21 mouse cellular contexts compared by ENCODE assay signal in genomic region chr2:85053192-85053816, GRCm38 (mm10). TPM values are rescaled to one million over a fixed set of nuclear protein-coding genes. Genes with fewer than 3 reads are reported as not detected.
DNase-seq lines count a peak whose midpoint lies in the region; ATAC-seq and TF ChIP-seq lines count a peak whose summit lies in the region.
"Had no signal": no experiment of that assay in that cellular context is flagged by ENCODE, and none has a peak within 500 bp of the region (broad histone marks: within the 10 kb centered on the region; RNA-seq: fewer than 3 reads in every experiment).

No protein-coding gene starts in this region.

- ATAC-seq in hindbrain, postnatal 0 days: no peak
- no peak for ATAC-seq in hindbrain, embryonic 14.5 days (ENCODE audit: low FRiP score)
- no peak for ATAC-seq in midbrain, embryonic 12.5 days (ENCODE audit: low FRiP score, low read depth)
- no peak for ATAC-seq in midbrain, embryonic 11.5 days (ENCODE audit: low FRiP score)
- no peak for ATAC-seq in forebrain, embryonic 15.5 days (replicated peaks)

- DNase-seq in heart, adult 2 months: no peak
- DNase-seq in heart, adult 18-20 months: no peak
- no peak for DNase-seq in hindbrain, postnatal 0 days (ENCODE audit: low spot score)
- no peak for DNase-seq in hindbrain, embryonic 14.5 days (ENCODE audit: low spot score)
- no peak for DNase-seq in midbrain, embryonic 11.5 days (ENCODE audit: low spot score, missing footprints)
- no peak for DNase-seq in retina, embryonic 14.5 days (ENCODE audit: low spot score)
- DNase-seq: adrenal gland, postnatal 25 days; cerebellum, adult 18-20 months; cerebellum, postnatal 36 days; kidney, adult 18-20 months; lung, adult 18-20 months; midbrain, embryonic 14.5 days; spleen, adult 18-20 months had no signal

- WGBS in heart, adult 2 months: 42% methylated on average over 5 of the region's 5 CpGs
- WGBS in hindbrain, postnatal 0 days: 89% methylated on average over 5 of the region's 5 CpGs
- 83% methylated on average over 5 of the region's 5 CpGs for WGBS in hindbrain, embryonic 14.5 days
- WGBS in midbrain, embryonic 12.5 days: 79% methylated on average over 5 of the region's 5 CpGs
- WGBS in midbrain, embryonic 11.5 days: 86% methylated on average over 5 of the region's 5 CpGs
- WGBS in forebrain, embryonic 15.5 days: 92% methylated on average over 5 of the region's 5 CpGs

- H3K9ac ChIP-seq in heart, adult 2 months (ENCODE audit: low read depth, low read length): peak overlapping the region; percentile 62
- H3K9ac ChIP-seq in hindbrain, postnatal 0 days (replicated peaks; ENCODE audit: low read length): no peak overlapping the region
- H3K9ac ChIP-seq in hindbrain, embryonic 14.5 days: no peak overlapping the region
- H3K9ac ChIP-seq in midbrain, embryonic 12.5 days (replicated peaks): 0 out of 2 replicates have a peak overlapping the region, but pooled peaks have one; percentile 28
- H3K9ac ChIP-seq in midbrain, embryonic 11.5 days (ENCODE audit: low read length): no peak overlapping the region
- H3K9ac ChIP-seq in forebrain, embryonic 15.5 days (replicated peaks): no peak overlapping the region
- H3K9ac ChIP-seq: embryonic facial prominence, embryonic 15.5 days; hindbrain, embryonic 15.5 days had no signal

- H3K9me3 ChIP-seq in hindbrain, postnatal 0 days (ENCODE audit: low read length): no peaks in the 10 kb centered on the region
- H3K9me3 ChIP-seq in hindbrain, embryonic 14.5 days (ENCODE audit: control insufficient read depth, low read length): no peaks in the 10 kb centered on the region
- no peaks in the 10 kb centered on the region for H3K9me3 ChIP-seq in midbrain, embryonic 12.5 days
- no peaks in the 10 kb centered on the region for H3K9me3 ChIP-seq in midbrain, embryonic 11.5 days (ENCODE audit: control insufficient read depth, low read length)
- H3K9me3 ChIP-seq in forebrain, embryonic 15.5 days: no peaks in the 10 kb centered on the region
- H3K9me3 ChIP-seq: embryonic facial prominence, embryonic 15.5 days; forebrain, embryonic 10.5 days; hindbrain, embryonic 15.5 days had no signal

- TF ChIP-seq POLR2A in heart, adult 2 months (IDR thresholded peaks at IDR 0.05; ENCODE audit: insufficient read depth, low read depth, low read length): no peak

- TF ChIP-seq CTCF in heart, adult 2 months (IDR thresholded peaks at IDR 0.05): no peak
- TF ChIP-seq CTCF in hindbrain, postnatal 0 days (IDR thresholded peaks at IDR 0.05; ENCODE audit: low read depth): no peak

- intact Hi-C loops in heart, adult 2 months (cut with DNase I): no loop called here

- H3K4me3 ChIP-seq in heart, adult 2 months: peak overlapping the region; percentile 24; the same call in 1 of the 2 replicates
- no peak overlapping the region for H3K4me3 ChIP-seq in hindbrain, postnatal 0 days (ENCODE audit: low read length)
- no peak overlapping the region for H3K4me3 ChIP-seq in hindbrain, embryonic 14.5 days (replicated peaks; ENCODE audit: low read length)
- H3K4me3 ChIP-seq in midbrain, embryonic 12.5 days: no peak overlapping the region
- H3K4me3 ChIP-seq in midbrain, embryonic 11.5 days (ENCODE audit: low read depth, low read length): no peak overlapping the region
- no peak overlapping the region for H3K4me3 ChIP-seq in forebrain, embryonic 15.5 days
- H3K4me3 ChIP-seq: embryonic facial prominence, embryonic 15.5 days; forebrain, embryonic 10.5 days; hindbrain, embryonic 15.5 days had no signal

- H3K4me1 ChIP-seq in heart, adult 2 months (ENCODE audit: control insufficient read depth, insufficient read depth, low read length): peaks cover 13% of the 10 kb centered on the region
- H3K4me1 ChIP-seq in hindbrain, postnatal 0 days (ENCODE audit: insufficient read depth, low read length): peaks cover 26% of the 10 kb centered on the region
- H3K4me1 ChIP-seq in hindbrain, embryonic 14.5 days (replicated peaks; ENCODE audit: control insufficient read depth, insufficient read depth, low read length): peaks cover 28% of the 10 kb centered on the region
- H3K4me1 ChIP-seq in midbrain, embryonic 12.5 days: peaks cover 27% of the 10 kb centered on the region
- H3K4me1 ChIP-seq in midbrain, embryonic 11.5 days (ENCODE audit: control insufficient read depth, insufficient read depth, low read length): peaks cover 24% of the 10 kb centered on the region
- H3K4me1 ChIP-seq in forebrain, embryonic 15.5 days: peaks cover 27% of the 10 kb centered on the region

- H3K36me3 ChIP-seq in heart, adult 2 months (ENCODE audit: control insufficient read depth, insufficient read depth, low read length): peaks cover 6% of the 10 kb centered on the region
- peaks cover 48% of the 10 kb centered on the region for H3K36me3 ChIP-seq in hindbrain, postnatal 0 days (ENCODE audit: insufficient read depth, low read length)
- peaks cover 63% of the 10 kb centered on the region for H3K36me3 ChIP-seq in hindbrain, embryonic 14.5 days (replicated peaks; ENCODE audit: control insufficient read depth, insufficient read depth)
- peaks cover 66% of the 10 kb centered on the region for H3K36me3 ChIP-seq in midbrain, embryonic 12.5 days
- H3K36me3 ChIP-seq in midbrain, embryonic 11.5 days (ENCODE audit: control insufficient read depth, insufficient read depth, low read length): peaks cover 25% of the 10 kb centered on the region
- H3K36me3 ChIP-seq in forebrain, embryonic 15.5 days: peaks cover 45% of the 10 kb centered on the region

- H3K79me2 ChIP-seq in heart, adult 2 months (replicated peaks; ENCODE audit: control insufficient read depth, insufficient read depth, low read length): peaks cover 3% of the 10 kb centered on the region; the same call in 1 of the 2 replicates

- H3K27ac ChIP-seq in heart, adult 2 months: peak overlapping the region; percentile 5; the same call in 1 of the 2 replicates
- no peak overlapping the region for H3K27ac ChIP-seq in hindbrain, postnatal 0 days
- no peak overlapping the region for H3K27ac ChIP-seq in hindbrain, embryonic 14.5 days
- no peak overlapping the region for H3K27ac ChIP-seq in midbrain, embryonic 12.5 days (replicated peaks)
- no peak overlapping the region for H3K27ac ChIP-seq in midbrain, embryonic 11.5 days (ENCODE audit: low read depth, low read length)
- H3K27ac ChIP-seq in forebrain, embryonic 15.5 days (replicated peaks): no peak overlapping the region
- H3K27ac ChIP-seq: embryonic facial prominence, embryonic 15.5 days; forebrain, embryonic 10.5 days; hindbrain, embryonic 15.5 days; kidney, postnatal 0 days had no signal

- no peaks in the 10 kb centered on the region for H3K27me3 ChIP-seq in heart, adult 2 months (ENCODE audit: control insufficient read depth, insufficient read depth, low read length)
- no peaks in the 10 kb centered on the region for H3K27me3 ChIP-seq in hindbrain, postnatal 0 days (ENCODE audit: insufficient read depth, low read length)
- H3K27me3 ChIP-seq in hindbrain, embryonic 14.5 days (ENCODE audit: control insufficient read depth, insufficient read depth, low read length): no peaks in the 10 kb centered on the region
- no peaks in the 10 kb centered on the region for H3K27me3 ChIP-seq in midbrain, embryonic 12.5 days
- no peaks in the 10 kb centered on the region for H3K27me3 ChIP-seq in midbrain, embryonic 11.5 days (ENCODE audit: control insufficient read depth, insufficient read depth, low read length)
- no peaks in the 10 kb centered on the region for H3K27me3 ChIP-seq in forebrain, embryonic 15.5 days
- H3K27me3 ChIP-seq: CH12.LX; embryonic facial prominence, embryonic 15.5 days; hindbrain, embryonic 15.5 days had no signal

- no peak for TF ChIP-seq EP300 in heart, adult 2 months (IDR thresholded peaks at IDR 0.05; ENCODE audit: insufficient read depth, low read depth, low read length)

- 0 out of 2 replicates have a peak overlapping the region, but pooled peaks have one; percentile 7 for H3K4me2 ChIP-seq in hindbrain, postnatal 0 days (ENCODE audit: low read depth, low read length)
- no peak overlapping the region for H3K4me2 ChIP-seq in hindbrain, embryonic 14.5 days (replicated peaks)
- H3K4me2 ChIP-seq in midbrain, embryonic 12.5 days (replicated peaks): no peak overlapping the region
- H3K4me2 ChIP-seq in midbrain, embryonic 11.5 days: no peak overlapping the region
- no peak overlapping the region for H3K4me2 ChIP-seq in forebrain, embryonic 15.5 days (replicated peaks)
- H3K4me2 ChIP-seq: hindbrain, embryonic 15.5 days had no signal

RNA-seq across cellular contexts. Expression of gene Tnks1bp1, which starts 5.5 kb away (rescaled TPM):
- total RNA-seq in heart, adult 2 months (2021): 10 to 100 TPM; 56.9 to 59.1 TPM
- polyA plus RNA-seq in heart, adult 2 months (2012; rRNA removed): 40.7 and 54.1 TPM in 2 replicates
- 10 to 100 TPM; 48.1 to 51.2 TPM for total RNA-seq in heart, adult 18-20 months (2021)
- total RNA-seq in hindbrain, postnatal 0 days (2014; rRNA removed): 70.0 and 113 TPM in 2 replicates
- 17.4 and 19.3 TPM in 2 replicates for polyA plus RNA-seq in hindbrain, postnatal 0 days (2015; fragmentation: Nextera tagmentation; extraction: Ambion mirVana)
- 6.1 and 6.5 TPM in 2 replicates for polyA plus RNA-seq in hindbrain, embryonic 14.5 days (2014; fragmentation: Nextera tagmentation; extraction: Ambion mirVana)
- polyA plus RNA-seq in midbrain, embryonic 12.5 days (2016; fragmentation: Nextera tagmentation; extraction: Ambion mirVana): 40.3 and 48.0 TPM in 2 replicates
- polyA plus RNA-seq in midbrain, embryonic 11.5 days (2014; fragmentation: Nextera tagmentation; extraction: Ambion mirVana): 8.1 and 9.6 TPM in 2 replicates
- 22.0 and 29.2 TPM in 2 replicates for polyA plus RNA-seq in forebrain, embryonic 15.5 days (2015; fragmentation: Nextera tagmentation; extraction: Ambion mirVana)

RNA-seq across cellular contexts. Expression of gene P2rx3, which starts 16.0 kb away (rescaled TPM):
- total RNA-seq in heart, adult 2 months (2021): under 1 TPM; 0.25 to 0.81 TPM
- 0.39 and 0.79 TPM in 2 replicates for polyA plus RNA-seq in heart, adult 2 months (2012; rRNA removed)
- under 1 TPM; 0.20 to 0.44 TPM for total RNA-seq in heart, adult 18-20 months (2021)
- total RNA-seq in hindbrain, postnatal 0 days (2014; rRNA removed): 1.1 and 1.7 TPM in 2 replicates
- 2.6 and 3.3 TPM in 2 replicates for polyA plus RNA-seq in hindbrain, postnatal 0 days (2015; fragmentation: Nextera tagmentation; extraction: Ambion mirVana)
- 2.9 and 4.1 TPM in 2 replicates for polyA plus RNA-seq in hindbrain, embryonic 14.5 days (2014; fragmentation: Nextera tagmentation; extraction: Ambion mirVana)
- polyA plus RNA-seq in midbrain, embryonic 12.5 days (2016; fragmentation: Nextera tagmentation; extraction: Ambion mirVana): 3.2 and 4.1 TPM in 2 replicates
- polyA plus RNA-seq in midbrain, embryonic 11.5 days (2014; fragmentation: Nextera tagmentation; extraction: Ambion mirVana): 2.8 and 3.0 TPM in 2 replicates
- 0.75 and 1.1 TPM in 2 replicates for polyA plus RNA-seq in forebrain, embryonic 15.5 days (2015; fragmentation: Nextera tagmentation; extraction: Ambion mirVana)
- total RNA-seq: MEL had no signal

RNA-seq across cellular contexts. Expression of gene Ssrp1, which starts 16.3 kb away (rescaled TPM):
- total RNA-seq in heart, adult 2 months (2021): 10 to 100 TPM; 38.8 to 39.0 TPM
- polyA plus RNA-seq in heart, adult 2 months (2012; rRNA removed): 39.6 and 59.5 TPM in 2 replicates
- 10 to 100 TPM; 36.7 to 43.5 TPM for total RNA-seq in heart, adult 18-20 months (2021)
- total RNA-seq in hindbrain, postnatal 0 days (2014; rRNA removed): 178 and 196 TPM in 2 replicates
- 141 and 142 TPM in 2 replicates for polyA plus RNA-seq in hindbrain, postnatal 0 days (2015; fragmentation: Nextera tagmentation; extraction: Ambion mirVana)
- polyA plus RNA-seq in hindbrain, embryonic 14.5 days (2014; fragmentation: Nextera tagmentation; extraction: Ambion mirVana): 169 and 178 TPM in 2 replicates
- polyA plus RNA-seq in midbrain, embryonic 12.5 days (2016; fragmentation: Nextera tagmentation; extraction: Ambion mirVana): 261 and 262 TPM in 2 replicates
- 345 and 352 TPM in 2 replicates for polyA plus RNA-seq in midbrain, embryonic 11.5 days (2014; fragmentation: Nextera tagmentation; extraction: Ambion mirVana)
- polyA plus RNA-seq in forebrain, embryonic 15.5 days (2015; fragmentation: Nextera tagmentation; extraction: Ambion mirVana): 229 and 235 TPM in 2 replicates

Comparison
In these comparisons a context has a peak if more than half of its experiments do, and no peak if none do; other contexts are left out.
1. H3K9ac ChIP-seq: peak in heart, adult 2 months (single experiment) and midbrain, embryonic 12.5 days (single experiment); none in hindbrain, postnatal 0 days (single experiment), hindbrain, embryonic 14.5 days (single experiment), midbrain, embryonic 11.5 days (single experiment) and forebrain, embryonic 15.5 days (single experiment).